In genomic region chr11:69418481-69419442, GRCm38 (mm10) we compare ENCODE assay signal across 8 mouse cellular contexts. TPM values are rescaled to one million over a fixed set of nuclear protein-coding genes. Genes with fewer than 3 reads are reported as not detected.
DNase-seq lines count a peak whose midpoint lies in the region; ATAC-seq and TF ChIP-seq lines count a peak whose summit lies in the region.

No protein-coding gene starts in this region.

- no peak for TF ChIP-seq CTCF in liver, postnatal 0 days (IDR thresholded peaks at IDR 0.05; ENCODE audit: low read depth)
- no peak for TF ChIP-seq CTCF in testis, adult 2 months (IDR thresholded peaks at IDR 0.05; ENCODE audit: control insufficient read depth, insufficient read depth, insufficient replicate concordance, low read depth, low read length)

- TF ChIP-seq POLR2A in testis, adult 2 months (IDR thresholded peaks at IDR 0.05; ENCODE audit: control insufficient read depth, low read depth, low read length) = peak; percentile 52; the same call in 1 of the 2 replicates

- peak overlapping the region; percentile 95 for H3K4me2 ChIP-seq in forebrain, embryonic 14.5 days (ENCODE audit: low read length)
- H3K4me2 ChIP-seq in liver, postnatal 0 days (ENCODE audit: low read depth, low read length) = peak overlapping the region; percentile 93
- H3K4me2 ChIP-seq in neural tube, embryonic 13.5 days = peak overlapping the region; percentile 96

- WGBS in forebrain, embryonic 14.5 days = under 1% methylated on average over 45 of the region's 45 CpGs
- under 1% methylated on average over 42 of the region's 45 CpGs for WGBS in large intestine, adult 2 months
- 0% methylated on average over 43 of the region's 45 CpGs for WGBS in liver, postnatal 0 days (ENCODE audit: insufficient replicate concordance)
- under 1% methylated on average over 45 of the region's 45 CpGs for WGBS in neural tube, embryonic 13.5 days

- no peaks in the 10 kb centered on the region for H3K36me3 ChIP-seq in forebrain, embryonic 14.5 days (ENCODE audit: control insufficient read depth, insufficient read depth, low read length)
- no peaks in the 10 kb centered on the region for H3K36me3 ChIP-seq in liver, postnatal 0 days (replicated peaks; ENCODE audit: insufficient read depth, low read length)
- no peaks in the 10 kb centered on the region for H3K36me3 ChIP-seq in neural tube, embryonic 13.5 days
- no peaks in the 10 kb centered on the region for H3K36me3 ChIP-seq in testis, adult 2 months (ENCODE audit: control insufficient read depth, insufficient read depth, low read length)

- H3K4me1 ChIP-seq in forebrain, embryonic 14.5 days (ENCODE audit: control insufficient read depth, insufficient read depth, low read length) = peaks cover 42% of the 10 kb centered on the region
- H3K4me1 ChIP-seq in liver, postnatal 0 days (ENCODE audit: insufficient read depth) = peaks cover 61% of the 10 kb centered on the region
- H3K4me1 ChIP-seq in neural tube, embryonic 13.5 days (replicated peaks) = peaks cover 62% of the 10 kb centered on the region
- peaks cover 55% of the 10 kb centered on the region for H3K4me1 ChIP-seq in testis, adult 2 months (ENCODE audit: control insufficient read depth, insufficient read depth, low read length)

- peak overlapping the region; percentile 77 for H3K4me3 ChIP-seq in forebrain, embryonic 14.5 days (ENCODE audit: low read depth, low read length)
- H3K4me3 ChIP-seq in liver, postnatal 0 days (ENCODE audit: low read depth, low read length) = peak overlapping the region; percentile 55
- H3K4me3 ChIP-seq in neural tube, embryonic 13.5 days = peak overlapping the region; percentile 90
- peak overlapping the region; percentile 88 for H3K4me3 ChIP-seq in testis, adult 2 months (ENCODE audit: control insufficient read depth, low read depth, low read length)

- peak; percentile 90 for ATAC-seq in forebrain, embryonic 14.5 days
- ATAC-seq in liver, postnatal 0 days = peak; percentile 79
- ATAC-seq in neural tube, embryonic 13.5 days (ENCODE audit: low read depth) = peak; percentile 91

- H3K27ac ChIP-seq in forebrain, embryonic 14.5 days (ENCODE audit: low read depth, low read length) = peak overlapping the region; percentile 99
- peak overlapping the region; percentile 94 for H3K27ac ChIP-seq in liver, postnatal 0 days (ENCODE audit: low read depth)
- peak overlapping the region; percentile 100 for H3K27ac ChIP-seq in neural tube, embryonic 13.5 days (replicated peaks)
- H3K27ac ChIP-seq in testis, adult 2 months (ENCODE audit: control insufficient read depth, insufficient read depth, low read depth, low read length) = peak overlapping the region; percentile 95

- no peak for TF ChIP-seq EP300 in liver, postnatal 0 days (IDR thresholded peaks at IDR 0.05; ENCODE audit: low read depth)

- intact Hi-C loops in heart, postnatal 14 days (cut with DNase I) = loop anchor here (1.0 to 10.0 kb wide), 3 partner anchors 8 to 324 kb away; partner anchors contain the start of genes Per1 and Tmem88

- H3K9ac ChIP-seq in forebrain, embryonic 14.5 days (ENCODE audit: low read length) = peak overlapping the region; percentile 54
- H3K9ac ChIP-seq in liver, postnatal 0 days (replicated peaks) = peak overlapping the region; percentile 60
- H3K9ac ChIP-seq in neural tube, embryonic 13.5 days = peak overlapping the region; percentile 100

- H3K9me3 ChIP-seq in forebrain, embryonic 14.5 days (replicated peaks; ENCODE audit: control insufficient read depth, low read length) = no peaks in the 10 kb centered on the region
- no peaks in the 10 kb centered on the region for H3K9me3 ChIP-seq in liver, postnatal 0 days (ENCODE audit: low read length)
- no peaks in the 10 kb centered on the region for H3K9me3 ChIP-seq in neural tube, embryonic 13.5 days

- DNase-seq in ES-CJ7 (ENCODE audit: low read depth, low spot score) = peak; percentile 99
- peak; percentile 98 for DNase-seq in cerebellum, adult 11-12 months
- DNase-seq in forebrain, embryonic 14.5 days (ENCODE audit: low spot score) = peak; percentile 98
- DNase-seq in heart, postnatal 14 days = peak; percentile 90 to 92
- DNase-seq in large intestine, adult 2 months (ENCODE audit: low read depth, low spot score) = peak; percentile 99
- DNase-seq in liver, postnatal 0 days = peak; percentile 90

- peaks cover 25% of the 10 kb centered on the region for H3K27me3 ChIP-seq in forebrain, embryonic 14.5 days (replicated peaks; ENCODE audit: control insufficient read depth, insufficient read depth, low read length)
- H3K27me3 ChIP-seq in liver, postnatal 0 days (ENCODE audit: insufficient read depth, low read length) = peaks cover 20% of the 10 kb centered on the region
- peaks cover 28% of the 10 kb centered on the region for H3K27me3 ChIP-seq in neural tube, embryonic 13.5 days
- H3K27me3 ChIP-seq in testis, adult 2 months (ENCODE audit: control insufficient read depth, insufficient read depth, low read length) = no peaks in the 10 kb centered on the region

RNA-seq across cellular contexts. Expression of gene Kdm6b, which starts 5.3 kb away (rescaled TPM):
- polyA plus RNA-seq in forebrain, embryonic 14.5 days (2014; fragmentation: Nextera tagmentation; extraction: Ambion mirVana) = 28.7 and 38.2 TPM in 2 replicates
- total RNA-seq in heart, postnatal 14 days (2021) = 10 to 100 TPM; 45.7 to 50.6 TPM
- 7.5 and 11.2 TPM in 2 replicates for polyA plus RNA-seq in large intestine, adult 2 months (2012; rRNA removed)
- polyA plus RNA-seq in liver, postnatal 0 days (2015; fragmentation: Nextera tagmentation; extraction: Ambion mirVana) = 7.4 and 8.2 TPM in 2 replicates
- polyA plus RNA-seq in neural tube, embryonic 13.5 days (2015; fragmentation: Nextera tagmentation; extraction: Ambion mirVana) = 44.8 and 47.4 TPM in 2 replicates
- 8.0 and 8.6 TPM in 2 replicates for polyA plus RNA-seq in testis, adult 2 months (2012; rRNA removed)

RNA-seq across cellular contexts. Expression of gene Tmem88, which starts 20.7 kb away (rescaled TPM):
- 4.7 and 5.7 TPM in 2 replicates for polyA plus RNA-seq in forebrain, embryonic 14.5 days (2014; fragmentation: Nextera tagmentation; extraction: Ambion mirVana)
- total RNA-seq in heart, postnatal 14 days (2021) = 10 to 100 TPM; 37.4 to 39.6 TPM
- polyA plus RNA-seq in large intestine, adult 2 months (2012; rRNA removed) = 10.5 and 11.0 TPM in 2 replicates
- polyA plus RNA-seq in liver, postnatal 0 days (2015; fragmentation: Nextera tagmentation; extraction: Ambion mirVana) = 12.3 and 14.0 TPM in 2 replicates
- polyA plus RNA-seq in neural tube, embryonic 13.5 days (2015; fragmentation: Nextera tagmentation; extraction: Ambion mirVana) = 7.8 and 8.4 TPM in 2 replicates
- 2.0 and 2.4 TPM in 2 replicates for polyA plus RNA-seq in testis, adult 2 months (2012; rRNA removed)

RNA-seq across cellular contexts. Expression of gene Cyb5d1, which starts 23.3 kb away (rescaled TPM):
- polyA plus RNA-seq in forebrain, embryonic 14.5 days (2014; fragmentation: Nextera tagmentation; extraction: Ambion mirVana) = 31.1 and 36.4 TPM in 2 replicates
- 10 to 100 TPM; 25.0 to 29.3 TPM for total RNA-seq in heart, postnatal 14 days (2021)
- polyA plus RNA-seq in large intestine, adult 2 months (2012; rRNA removed) = 6.1 and 14.5 TPM in 2 replicates
- polyA plus RNA-seq in liver, postnatal 0 days (2015; fragmentation: Nextera tagmentation; extraction: Ambion mirVana) = 4.7 and 5.4 TPM in 2 replicates
- polyA plus RNA-seq in neural tube, embryonic 13.5 days (2015; fragmentation: Nextera tagmentation; extraction: Ambion mirVana) = 36.2 and 39.2 TPM in 2 replicates
- polyA plus RNA-seq in testis, adult 2 months (2012; rRNA removed) = 35.3 and 42.5 TPM in 2 replicates

RNA-seq across cellular contexts. Expression of gene Naa38, which starts 23.5 kb away (rescaled TPM):
- polyA plus RNA-seq in forebrain, embryonic 14.5 days (2014; fragmentation: Nextera tagmentation; extraction: Ambion mirVana) = 106 and 142 TPM in 2 replicates
- 10 to 100 TPM; 85.4 to 91.7 TPM for total RNA-seq in heart, postnatal 14 days (2021)
- polyA plus RNA-seq in large intestine, adult 2 months (2012; rRNA removed) = 164 and 180 TPM in 2 replicates
- 83.7 and 83.9 TPM in 2 replicates for polyA plus RNA-seq in liver, postnatal 0 days (2015; fragmentation: Nextera tagmentation; extraction: Ambion mirVana)
- polyA plus RNA-seq in neural tube, embryonic 13.5 days (2015; fragmentation: Nextera tagmentation; extraction: Ambion mirVana) = 112 and 117 TPM in 2 replicates
- 325 and 343 TPM in 2 replicates for polyA plus RNA-seq in testis, adult 2 months (2012; rRNA removed)

RNA-seq across cellular contexts. Expression of gene Chd3, which starts 49.6 kb away (rescaled TPM):
- polyA plus RNA-seq in forebrain, embryonic 14.5 days (2014; fragmentation: Nextera tagmentation; extraction: Ambion mirVana) = 70.3 and 77.3 TPM in 2 replicates
- total RNA-seq in heart, postnatal 14 days (2021) = 10 to 100 TPM; 45.4 to 47.4 TPM
- polyA plus RNA-seq in large intestine, adult 2 months (2012; rRNA removed) = 63.4 and 118 TPM in 2 replicates
- polyA plus RNA-seq in liver, postnatal 0 days (2015; fragmentation: Nextera tagmentation; extraction: Ambion mirVana) = 7.8 and 8.7 TPM in 2 replicates
- 82.3 and 84.6 TPM in 2 replicates for polyA plus RNA-seq in neural tube, embryonic 13.5 days (2015; fragmentation: Nextera tagmentation; extraction: Ambion mirVana)
- 49.4 and 52.5 TPM in 2 replicates for polyA plus RNA-seq in testis, adult 2 months (2012; rRNA removed)

Comparison
In these comparisons a context has a peak if more than half of its experiments do, and no peak if none do; other contexts are left out.
1. Peak in every context shown above with its lines: DNase-seq, ATAC-seq, H3K4me3 ChIP-seq and H3K27ac ChIP-seq.